Mouse (Mus musculus) thymus, postnatal 0 days (tissue): ENCODE data around the gene Anks1. TPM values are rescaled to one million over a fixed set of nuclear protein-coding genes. Genes with fewer than 3 reads are reported as not detected.
A peak's percentile ranks its signal among the peaks of the same experiment; 100 is the strongest.

Experiments
- DNase-seq: peaks from one replicate; pipeline ENCODE4 v3.0.0-alpha.2; 2015; ENCODE audit warnings: low spot score
- polyA plus RNA-seq: library from polyadenylated mRNA; unstranded; fragments of >200 nt; fragmentation: Nextera tagmentation; extraction: Ambion mirVana; gene quantifications from 2 replicates; pipeline ENCODE4 v1.2.1, GENCODE M21; 2015

Anks1 gene
- polyA plus RNA-seq, 1 experiment from 2014 or later, result 16.8 TPM

DNA sequence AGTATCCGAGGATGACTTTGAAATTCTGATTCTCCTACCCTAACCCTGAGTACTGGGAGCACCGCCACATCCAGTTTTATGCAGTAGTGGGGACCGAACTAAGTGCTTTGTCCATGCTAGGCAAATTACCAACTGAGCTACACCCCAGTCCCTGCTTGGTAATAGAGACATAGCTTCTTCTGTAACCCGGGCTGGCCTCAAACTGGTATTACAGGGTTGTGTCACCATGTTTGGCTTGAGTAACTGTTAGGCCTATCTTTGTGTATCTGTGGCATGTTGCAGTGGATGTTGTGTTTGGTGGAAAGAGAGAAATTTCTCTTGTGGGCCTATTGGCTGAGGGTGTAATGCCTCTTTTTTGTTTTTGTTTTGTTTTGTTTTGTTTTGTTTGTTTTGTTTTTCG, 21.2 kb downstream of the Anks1 start:
- no peak for DNase-seq

GRCm38 (mm10) chr17:27931826-27932225, 22.7 kb downstream of the Anks1 start:
- DNase-seq, result no peak

DNA sequence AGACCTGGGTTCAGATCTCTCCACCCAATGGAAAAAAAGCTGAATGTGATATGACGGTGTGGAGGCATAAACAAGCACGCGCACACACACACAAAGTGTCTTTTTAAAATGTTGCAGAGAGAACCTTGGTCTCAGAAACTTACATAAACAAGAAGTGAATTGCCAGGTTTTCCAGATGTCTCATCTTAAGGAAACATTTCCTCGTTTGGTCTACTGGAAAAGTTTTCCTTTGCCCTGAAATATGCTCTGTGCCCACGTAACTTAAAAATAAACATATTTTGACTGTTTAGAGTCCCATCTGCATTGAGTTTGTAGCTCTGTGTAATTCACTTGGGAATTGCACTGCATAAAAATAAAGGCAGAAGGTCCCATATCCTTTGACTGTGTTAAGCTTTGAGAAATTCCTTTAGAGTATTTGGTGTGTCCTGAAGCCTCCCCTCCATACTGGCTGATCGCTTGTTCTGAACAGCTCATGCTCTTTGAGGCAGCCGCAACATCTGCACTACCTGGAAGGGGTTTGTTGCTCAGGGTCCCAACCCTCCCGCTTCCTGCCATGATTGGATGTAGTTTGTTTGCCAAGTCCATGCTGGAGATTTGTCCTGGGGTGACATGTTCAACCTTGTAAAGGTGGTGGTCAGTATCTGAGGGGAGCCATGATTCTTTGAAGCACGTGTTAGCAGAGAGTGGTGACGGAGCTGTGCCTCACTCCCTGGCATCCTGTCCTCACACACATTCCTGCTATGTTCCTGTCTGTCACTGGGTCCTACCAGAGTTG, 25.2 kb downstream of the Anks1 start:
- DNase-seq, result no peak

DNA sequence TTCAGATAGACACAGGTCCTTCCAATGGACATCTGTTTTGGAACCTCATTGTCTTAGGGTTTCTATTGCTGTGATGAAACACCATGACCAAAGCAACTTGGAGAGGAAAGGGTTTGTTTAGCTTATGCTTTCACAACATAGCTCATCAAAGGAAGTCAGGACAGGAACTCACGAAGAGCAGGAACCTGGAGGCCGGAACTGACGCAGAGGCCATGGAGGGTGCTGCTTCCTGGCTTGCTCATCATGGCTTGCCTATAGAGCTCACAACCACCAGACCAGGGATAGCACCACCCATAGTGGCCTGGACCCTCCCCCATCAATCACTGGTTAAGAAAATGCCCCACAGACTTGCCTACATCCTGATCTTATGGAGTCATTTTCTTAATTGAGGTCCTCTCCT, 26.0 kb downstream of the Anks1 start:
- no peak for DNase-seq

- DNase-seq, result no peak
Observed at GRCm38 (mm10) chr17:27937054-27937615, 28.0 kb downstream of the Anks1 start.

GRCm38 (mm10) chr17:27938121-27938754, 29.1 kb downstream of the Anks1 start:
- no peak for DNase-seq

GRCm38 (mm10) chr17:27939028-27939427, 29.9 kb downstream of the Anks1 start:
- no peak for DNase-seq

DNA sequence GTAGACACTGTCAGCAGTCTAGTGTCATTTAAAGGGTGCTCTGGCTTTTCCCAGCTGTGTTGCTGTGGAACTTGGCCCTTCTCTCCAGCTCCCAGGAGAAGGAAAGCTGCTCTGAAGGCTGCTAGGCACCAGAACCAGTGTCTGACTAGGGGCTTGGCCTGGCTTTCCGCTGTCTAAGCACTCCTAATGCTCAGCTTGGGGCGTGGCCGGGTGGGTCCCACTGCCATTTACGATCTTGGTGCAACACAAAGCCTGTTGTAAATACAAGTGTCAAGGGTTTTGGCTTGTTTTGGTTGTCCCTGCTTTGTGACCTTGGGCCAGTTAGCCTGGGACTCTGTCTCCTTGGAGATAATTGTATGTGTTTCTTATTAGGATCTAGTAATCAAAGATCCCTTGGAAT, 31.2 kb downstream of the Anks1 start:
- no peak for DNase-seq

DNA sequence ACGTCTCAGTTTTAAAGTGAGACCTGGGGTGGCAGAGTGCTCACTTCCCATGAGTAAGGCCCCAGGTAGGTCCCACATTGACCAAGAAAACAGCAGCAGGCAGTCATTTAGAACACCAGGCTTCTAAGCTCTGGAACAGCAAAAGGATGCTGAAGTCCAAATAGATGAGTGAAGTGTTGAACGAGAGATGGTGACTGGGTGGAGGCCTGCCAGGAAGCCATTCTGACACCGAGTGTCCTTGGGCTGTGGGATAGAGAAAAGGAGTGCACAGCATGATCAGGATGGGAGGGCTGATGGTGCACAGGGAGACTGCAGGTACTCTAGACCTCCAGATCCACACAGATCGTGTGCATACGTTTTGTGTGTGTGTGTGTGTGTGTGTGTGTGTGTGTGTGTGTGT, 32.1 kb downstream of the Anks1 start:
- no peak for DNase-seq

- no peak for DNase-seq
Observed at GRCm38 (mm10) chr17:27941698-27942097, 32.6 kb downstream of the Anks1 start.

GRCm38 (mm10) chr17:27942131-27942530, 33.0 kb downstream of the Anks1 start:
- DNase-seq, result no peak

DNA sequence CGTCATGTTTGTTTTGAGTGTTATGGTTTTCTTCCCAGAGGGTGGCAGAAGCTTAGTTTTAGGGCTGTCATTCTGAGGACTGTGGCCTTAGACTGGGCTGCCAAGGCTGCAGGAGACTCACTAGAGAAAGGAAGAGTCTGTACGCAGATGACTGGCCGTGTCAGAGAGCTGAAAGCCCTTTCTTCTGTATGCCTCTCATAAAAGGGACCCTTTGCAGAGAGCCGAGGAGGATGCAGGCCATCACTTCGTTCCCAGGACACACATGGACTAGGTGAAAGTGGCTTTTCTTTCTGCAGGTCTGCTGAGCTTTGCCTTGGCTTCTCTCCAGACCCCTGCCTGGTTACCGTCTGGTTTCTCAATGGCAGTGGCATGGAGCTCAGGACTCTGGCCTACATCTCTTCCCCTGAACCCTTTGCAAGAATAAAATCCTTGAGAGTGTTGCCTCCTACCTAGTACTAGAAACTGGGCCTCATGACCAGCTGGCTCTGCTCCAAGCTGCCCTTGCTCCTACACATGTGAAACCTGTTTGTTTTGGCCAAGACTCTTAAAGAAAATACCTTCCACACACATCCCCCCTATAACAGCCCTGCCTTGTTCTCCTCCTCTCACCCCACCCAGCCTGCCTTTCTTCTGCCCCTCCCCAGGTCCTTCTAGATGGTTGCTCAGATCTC, 36.6 kb downstream of the Anks1 start:
- no peak for DNase-seq

DNA sequence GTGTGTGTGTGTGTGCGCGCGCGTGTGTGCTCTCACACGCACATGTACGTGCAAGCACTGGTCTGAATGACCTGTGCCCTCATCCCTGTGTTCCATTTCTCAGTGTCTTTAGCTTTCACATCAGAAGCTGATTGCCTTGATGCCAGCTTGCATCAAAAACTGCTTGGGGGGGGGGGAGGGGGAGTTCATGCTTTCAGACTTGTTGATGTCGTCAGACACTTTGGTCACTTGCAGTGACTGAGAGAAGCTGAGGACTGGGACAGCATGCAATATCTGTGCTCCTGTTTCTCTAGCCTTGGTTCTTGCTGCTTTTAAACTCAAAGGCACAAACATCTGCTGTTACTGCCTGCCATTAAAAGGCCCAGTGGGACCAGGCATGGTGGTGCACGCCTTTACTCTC, 37.3 kb downstream of the Anks1 start:
- no peak for DNase-seq

- DNase-seq, result no peak
Observed at GRCm38 (mm10) chr17:27947155-27947554, 38.0 kb downstream of the Anks1 start.

DNA sequence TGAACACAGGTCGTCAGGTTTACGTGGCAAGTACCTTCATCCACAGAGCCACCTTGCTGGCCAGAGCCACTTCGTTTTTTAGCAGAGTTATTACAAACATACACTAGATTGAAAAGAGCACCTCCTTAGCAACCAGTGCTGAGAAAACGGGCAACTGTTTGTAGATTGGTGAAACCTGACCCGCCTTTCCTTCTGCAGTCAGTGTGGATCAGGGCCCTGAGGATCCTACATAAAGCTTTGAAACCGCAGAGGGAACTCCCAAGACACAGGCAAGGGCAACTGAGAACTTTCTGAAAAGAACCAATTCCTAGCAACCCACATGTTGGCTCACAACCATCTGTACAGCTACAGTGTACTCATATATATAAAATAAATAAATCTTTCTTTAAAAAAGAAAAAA, 44.0 kb downstream of the Anks1 start:
- DNase-seq, result no peak

DNA sequence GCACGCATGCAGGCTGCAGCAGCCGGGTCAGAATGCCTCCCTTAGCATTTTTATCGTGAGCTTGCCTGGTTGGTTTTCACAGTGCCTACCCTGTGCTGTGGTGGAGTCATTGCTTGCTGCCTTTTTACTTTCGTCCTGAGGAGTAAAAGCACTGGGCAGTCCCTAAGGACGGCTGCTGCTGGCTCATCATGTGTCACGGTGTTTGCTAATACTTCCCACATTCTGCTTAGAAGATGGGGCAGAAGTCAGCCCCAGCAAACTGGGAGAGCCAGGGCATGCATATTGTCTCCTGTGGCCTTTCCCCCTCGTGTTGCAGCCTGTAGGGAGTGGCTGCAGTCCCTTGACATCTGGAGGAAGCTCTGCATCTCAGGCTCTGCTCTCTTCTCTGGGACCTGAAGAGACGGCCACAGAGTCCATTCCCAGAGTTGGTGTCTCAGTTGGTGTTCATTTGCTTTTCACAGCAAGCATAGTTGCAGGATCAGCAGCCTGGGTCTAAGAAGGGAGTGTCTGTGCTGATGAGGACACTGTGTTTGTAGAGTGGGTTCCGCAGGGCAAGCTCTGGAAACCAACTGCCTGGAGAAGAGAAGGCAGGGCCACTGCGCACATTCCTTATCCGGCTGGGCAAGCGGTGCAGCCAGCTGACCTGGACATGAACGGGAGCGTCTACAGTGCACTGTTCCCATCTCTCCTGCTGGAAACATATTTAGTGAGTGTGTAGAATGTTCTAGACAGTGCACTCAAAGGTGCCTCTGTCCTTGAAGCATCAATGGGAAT, 45.7 kb downstream of the Anks1 start:
- no peak for DNase-seq

DNA sequence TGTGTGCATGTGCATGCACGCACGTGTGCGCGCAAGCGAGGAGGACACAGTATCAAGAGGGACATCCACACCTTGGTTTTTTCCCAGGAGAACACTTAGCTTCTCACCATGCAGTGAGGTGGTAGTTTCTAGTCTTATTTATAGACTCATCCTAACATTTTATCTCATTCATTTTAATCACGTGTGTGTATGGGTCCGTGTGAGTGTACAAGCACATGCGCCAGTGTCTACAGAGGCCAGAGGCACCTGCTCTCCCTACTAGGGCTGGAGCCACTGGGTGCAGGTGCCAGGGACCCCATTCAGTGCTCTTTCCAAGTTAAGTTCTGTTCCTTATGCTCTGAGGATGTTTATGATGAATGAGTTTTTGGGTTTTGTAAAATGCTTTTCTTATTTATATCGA, 48.5 kb downstream of the Anks1 start:
- no peak for DNase-seq

DNA sequence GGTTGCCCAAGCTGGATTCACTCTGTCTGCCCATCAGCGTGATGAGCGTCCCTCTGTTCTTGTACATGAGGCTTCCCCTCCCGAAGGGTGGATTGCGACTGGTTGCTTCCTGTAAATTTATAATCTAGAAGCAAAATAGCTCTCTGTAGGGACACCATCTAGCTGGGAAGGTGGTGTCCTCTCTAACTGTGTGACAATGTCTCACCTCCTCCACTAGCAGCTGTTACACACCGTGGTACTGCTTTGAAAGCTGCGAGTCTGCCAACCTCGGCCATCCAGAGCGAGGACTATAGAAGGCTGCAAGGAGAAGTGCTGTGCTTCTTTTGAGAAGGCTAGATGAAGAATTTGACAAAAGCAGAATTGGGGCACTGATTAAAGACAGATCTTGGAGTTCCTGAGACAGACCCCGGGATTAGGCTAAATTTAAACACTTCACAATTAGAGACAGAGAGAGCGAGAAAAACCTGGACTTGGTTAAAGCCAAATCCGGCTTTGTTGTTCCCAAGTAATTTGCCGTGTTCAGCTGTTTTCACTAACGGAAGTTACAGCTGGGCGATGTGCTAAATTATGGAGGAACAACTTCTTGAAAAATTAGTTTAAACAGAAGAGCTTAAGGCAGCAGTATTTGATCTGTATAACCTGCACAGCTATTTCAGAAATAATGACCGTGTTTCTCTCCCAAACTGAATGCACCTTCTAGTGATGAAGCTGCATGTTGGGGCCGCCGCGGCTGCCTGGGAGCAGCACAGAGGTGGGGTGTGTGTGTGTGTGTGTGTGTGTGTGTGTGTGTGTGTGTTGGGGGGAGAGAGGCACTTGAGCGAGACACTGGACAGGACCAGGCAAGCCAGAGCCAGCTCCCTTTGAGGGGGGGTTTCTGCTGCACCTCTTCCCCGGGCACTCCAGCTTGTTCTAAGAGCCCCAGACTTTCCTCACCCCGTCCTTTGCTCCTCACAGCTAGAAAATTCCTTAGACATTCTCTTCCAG, 51.3 kb downstream of the Anks1 start:
- no peak for DNase-seq

DNA sequence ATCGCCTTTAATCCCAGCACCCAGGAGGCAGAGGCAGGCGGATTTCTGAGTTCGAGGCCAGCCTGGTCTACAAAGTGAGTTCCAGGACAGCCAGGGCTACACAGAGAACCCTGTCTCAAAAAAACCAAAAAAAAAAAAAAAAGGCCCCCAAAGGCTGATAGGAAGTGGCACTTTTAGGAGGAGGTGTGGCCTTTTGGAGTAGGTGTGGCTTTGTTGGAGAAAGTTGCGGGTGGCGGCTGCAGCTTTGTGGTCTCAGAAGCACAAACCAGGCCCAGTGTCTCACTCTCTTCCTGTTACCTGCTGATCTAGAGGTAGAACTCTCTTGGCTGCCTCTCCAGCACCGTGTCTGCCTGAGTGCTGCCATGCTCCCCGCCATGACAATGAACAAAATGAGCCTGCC, 54.0 kb downstream of the Anks1 start:
- peak; percentile 56 for DNase-seq

DNA sequence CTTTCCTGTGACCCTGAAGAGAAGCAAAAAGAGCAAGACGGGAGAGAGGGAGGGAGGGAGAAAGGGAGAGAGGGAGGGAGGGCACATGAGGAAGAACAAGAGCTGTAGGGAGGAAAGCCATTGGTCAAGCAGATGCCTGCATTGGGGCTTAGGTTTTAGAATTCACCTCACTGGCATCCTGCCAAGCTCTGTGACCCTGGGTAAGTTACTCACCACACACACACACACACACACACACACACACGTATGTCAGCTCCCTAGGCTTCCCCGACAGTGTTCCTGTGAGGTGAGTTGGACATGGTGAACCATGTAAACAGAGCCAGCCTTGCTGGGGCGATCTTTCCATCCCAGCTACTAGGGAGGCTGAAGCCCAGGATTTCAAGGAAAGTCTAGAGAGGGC, 55.5 kb downstream of the Anks1 start:
- DNase-seq, result no peak
